Mouse (Mus musculus) liver, embryonic 14.5 days (tissue): ENCODE data around the gene Lrrc75a. TPM values are rescaled to one million over a fixed set of nuclear protein-coding genes. Genes with fewer than 3 reads are reported as not detected.

Experiments used
- ATAC-seq: fragments of 200-750 bp; cut with Nextera tagmentation; 2 replicates; pipeline ENCODE4 v1.8.0; 2017; ENCODE audit warnings: moderate number of reproducible peaks, mild to moderate bottlenecking, moderate library complexity; ENCODE audit not compliant: insufficient read depth
- DNase-seq, 3 experiments: peaks; one replicate each; pipeline ENCODE4 v3.0.0-alpha.2; 2012 to 2013; ENCODE audit warnings: low read depth in 3 of 3, low spot score in 3 of 3
- H3K27ac ChIP-seq: fragments of 300-500 bp; sonication (generic); 2 replicates; pipeline ENCODE4 v1.5.1; 2014; ENCODE audit warnings: moderate library complexity, mild to moderate bottlenecking, control low read depth, inconsistent platforms
- H3K27me3 ChIP-seq: fragments of 300-500 bp; sonication (generic); 2 replicates; pipeline ENCODE4 v1.6.1; 2014; ENCODE audit warnings: mild to moderate bottlenecking, low read length, moderate library complexity; ENCODE audit not compliant: control insufficient read depth, insufficient read depth
- H3K36me3 ChIP-seq: fragments of 300-500 bp; sonication (generic); replicated peaks from 2 replicates; pipeline ENCODE4 v1.6.1; 2014; ENCODE audit warnings: low read depth; ENCODE audit not compliant: control insufficient read depth, insufficient read depth
- H3K4me1 ChIP-seq, 2 experiments: fragments of 200-500 bp in 1 of 2; fragments of 300-500 bp in 1 of 2; sonication (generic) in 1 of 2; replicated peaks; 2 replicates each; pipeline ENCODE4 v1.6.1; 2012 to 2014; ENCODE audit warnings: antibody characterized with exemption in 1 of 2, inconsistent platforms in 1 of 2, low read length in 1 of 2; ENCODE audit not compliant: control insufficient read depth in 2 of 2, insufficient read depth in 2 of 2
- H3K4me2 ChIP-seq: fragments of 300-500 bp; sonication (generic); 2 replicates; pipeline ENCODE4 v1.6.1; 2014; ENCODE audit warnings: low read depth, mild to moderate bottlenecking, control low read depth, moderate library complexity
- H3K4me3 ChIP-seq, 2 experiments: fragments of 200-500 bp in 1 of 2; fragments of 300-500 bp in 1 of 2; sonication (generic) in 1 of 2; 2 replicates each; pipeline ENCODE4 v1.5.1; 2012 to 2014; ENCODE audit warnings: low read depth in 2 of 2, low read length in 2 of 2, mild to moderate bottlenecking in 2 of 2, control low read depth in 1 of 2, inconsistent platforms in 1 of 2, moderate library complexity in 1 of 2; ENCODE audit not compliant: insufficient read depth in 1 of 2
- H3K9ac ChIP-seq: fragments of 300-500 bp; sonication (generic); replicated peaks from 2 replicates; pipeline ENCODE4 v1.6.1; 2014; ENCODE audit warnings: mild to moderate bottlenecking, control low read depth, moderate library complexity
- H3K9me3 ChIP-seq: fragments of 300-500 bp; sonication (generic); 2 replicates; pipeline ENCODE4 v1.6.1; 2016; ENCODE audit warnings: low read length, mixed read lengths; ENCODE audit not compliant: control insufficient read depth
- CTCF ChIP-seq: IDR thresholded peaks from 2 replicates; pipeline ENCODE4 v1.5.1; 2016; ENCODE audit warnings: antibody characterized with exemption, low read depth, control low read depth
- EP300 ChIP-seq: IDR thresholded peaks from 2 replicates; pipeline ENCODE4 v1.6.1; 2016; ENCODE audit warnings: antibody characterized with exemption, low read depth
- WGBS: fragments of 180-500 bp; shearing (Covaris S2); extraction: QIAGEN DNeasy Blood & Tissue Kit; methylation state at CpG from one replicate; pipeline ENCODE4 v1.1.7; 2014; ENCODE audit not compliant: insufficient replicate concordance; 5-methylcytosine and 5-hydroxymethylcytosine counted together
- polyA plus RNA-seq, 2 experiments: library from polyadenylated mRNA; depleted of rRNA in 1 of 2; stranded (reverse) in 1 of 2; unstranded in 1 of 2; fragments of >200 nt; fragmentation: Nextera tagmentation in 1 of 2; extraction: Ambion mirVana in 1 of 2; gene quantifications; 2 replicates each; pipeline versions ENCODE4 v1.2.1 to v1.2.3; 2012 to 2014

Gene Lrrc75a
- polyA plus RNA-seq, 2 experiments = 0.99 to 1.1 TPM

DNA sequence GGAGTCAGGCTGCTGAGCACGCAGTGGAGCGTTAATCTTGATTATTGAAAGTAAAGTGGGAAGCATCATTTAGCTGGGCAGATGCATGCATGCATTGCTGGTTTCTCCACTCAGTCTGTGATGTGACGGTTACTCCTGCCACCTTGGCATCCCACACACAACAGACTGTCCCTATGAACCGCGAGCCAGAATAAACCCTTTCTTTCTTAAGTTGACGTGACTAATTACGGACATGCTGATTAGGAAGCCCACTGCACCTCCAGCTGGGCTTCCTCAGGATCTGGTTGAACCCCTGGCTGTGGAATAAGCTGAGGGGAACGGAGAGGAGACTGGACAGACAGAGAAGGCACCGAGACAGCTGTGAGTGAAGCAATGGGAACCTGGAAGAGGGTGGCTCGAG is 35.7 kb downstream of the Lrrc75a start:
- Histone ChIP-seq H3K9ac (no peak overlapping the region), H3K9me3 (no peaks in the 10 kb centered on the region), H3K4me3 (no peak overlapping the region), H3K4me1 (peaks cover 0 to 3% of the 10 kb centered on the region in 2 experiments; a peak in 2 of 4 replicates), H3K27ac (no peak overlapping the region), H3K27me3 (no peaks in the 10 kb centered on the region), H3K36me3 (0 out of 2 replicates have a peak, but pooled peaks cover 2% of the 10 kb centered on the region), H3K4me2 (no peak overlapping the region)
- TF ChIP-seq CTCF (no peak), EP300 (no peak)
- no peak for DNase-seq
- no peak for ATAC-seq
- WGBS = 76% methylated on average over 10 of the region's 10 CpGs

DNA sequence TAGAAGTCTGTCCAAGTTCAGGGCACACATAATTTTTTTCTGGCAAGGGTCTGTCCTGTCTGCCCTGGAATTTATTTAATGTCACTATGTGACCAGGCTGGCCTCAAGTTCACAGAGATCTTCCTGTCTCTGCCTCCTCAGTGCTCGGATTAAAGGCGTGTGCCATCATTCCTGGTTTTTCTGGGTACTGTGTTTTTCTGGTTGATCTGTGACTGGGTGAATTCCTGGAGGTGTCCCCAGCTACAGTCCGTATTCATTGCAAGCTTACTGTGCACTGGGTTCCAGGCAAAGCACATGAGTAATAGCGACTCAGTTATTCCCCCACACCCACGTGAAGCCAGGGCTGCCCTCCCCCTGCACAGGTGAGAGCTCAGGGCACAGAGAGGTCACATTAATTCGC is 38.0 kb downstream of the Lrrc75a start:
- no peak for ATAC-seq
- no peak overlapping the region for H3K4me3 ChIP-seq
- H3K4me1 ChIP-seq = peaks cover 0 to 3% of the 10 kb centered on the region in 2 experiments; a peak in 2 of 4 replicates
- H3K4me2 ChIP-seq = no peak overlapping the region
- 67% methylated on average over 6 of the region's 6 CpGs for WGBS
- TF ChIP-seq EP300 = no peak
- TF ChIP-seq CTCF = no peak
- DNase-seq = no peak
- H3K36me3 ChIP-seq = peaks cover 25% of the 10 kb centered on the region
- no peaks in the 10 kb centered on the region for H3K9me3 ChIP-seq
- H3K27me3 ChIP-seq = no peaks in the 10 kb centered on the region
- H3K27ac ChIP-seq = no peak overlapping the region
- H3K9ac ChIP-seq = no peak overlapping the region

GRCm38 (mm10) chr11:62608826-62609675 is 39.3 kb downstream of the Lrrc75a start:
- Histone ChIP-seq H3K4me1 (peaks cover 8 to 9% of the 10 kb centered on the region in 2 experiments; a peak in 3 of 4 replicates), H3K27ac (no peak overlapping the region), H3K9me3 (no peaks in the 10 kb centered on the region), H3K4me2 (no peak overlapping the region), H3K9ac (no peak overlapping the region), H3K36me3 (peaks cover 37% of the 10 kb centered on the region), H3K4me3 (no peak overlapping the region), H3K27me3 (no peaks in the 10 kb centered on the region)
- ATAC-seq (no peak), DNase-seq (no peak)
- WGBS = 43% methylated on average over 10 of the region's 10 CpGs
- TF ChIP-seq EP300 (no peak), CTCF (no peak)

GRCm38 (mm10) chr11:62607952-62608201 is 40.4 kb downstream of the Lrrc75a start:
- Histone ChIP-seq H3K4me2 (no peak overlapping the region), H3K9ac (no peak overlapping the region), H3K4me1 (peaks cover 6 to 8% of the 10 kb centered on the region in 2 experiments; a peak in 3 of 4 replicates), H3K36me3 (peaks cover 40% of the 10 kb centered on the region), H3K4me3 (no peak overlapping the region), H3K27ac (no peak overlapping the region), H3K27me3 (no peaks in the 10 kb centered on the region), H3K9me3 (no peaks in the 10 kb centered on the region)
- no peak for ATAC-seq
- TF ChIP-seq CTCF = no peak
- TF ChIP-seq EP300 = no peak
- no peak for DNase-seq
- WGBS = 93% methylated on average over 1 of the region's 1 CpGs

DNA sequence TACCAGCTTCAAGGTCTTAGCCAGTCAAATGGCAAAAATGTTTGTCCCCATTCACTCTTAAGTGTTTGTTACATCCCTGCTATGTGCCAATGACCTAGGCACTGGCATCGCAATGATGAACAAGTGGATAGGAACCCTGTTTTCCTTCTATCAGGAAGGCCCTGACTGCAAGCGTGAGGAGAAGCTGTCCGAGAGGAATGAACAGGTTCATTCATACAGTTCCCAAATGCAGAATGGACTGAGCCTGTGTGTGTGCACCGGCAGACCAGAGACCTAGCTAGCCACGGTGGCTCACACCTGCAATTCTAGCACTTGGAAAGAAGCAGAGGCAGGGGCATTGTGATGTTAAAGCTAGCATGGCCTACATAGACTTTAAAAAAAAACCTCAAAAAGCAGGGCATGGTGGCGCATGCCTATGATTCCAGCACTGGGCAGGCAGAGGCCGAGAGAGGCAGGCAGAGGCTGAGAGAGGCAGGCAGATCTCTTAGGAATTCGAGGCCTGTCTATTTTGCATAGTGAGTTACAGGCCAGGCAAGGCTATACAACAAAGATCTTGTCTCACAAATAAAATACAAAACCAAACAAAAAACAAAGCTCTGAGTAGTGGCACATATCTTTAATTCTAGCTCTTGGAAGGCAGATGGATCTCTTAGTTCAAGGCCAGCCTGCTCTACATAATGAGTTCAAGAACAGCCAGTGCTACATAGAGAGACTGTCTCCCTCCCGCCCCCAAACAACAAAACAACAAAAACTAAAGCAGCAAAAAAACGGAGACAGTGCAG is 41.0 kb downstream of the Lrrc75a start:
- no peak for ATAC-seq
- Histone ChIP-seq H3K4me1 (peaks cover 6 to 8% of the 10 kb centered on the region in 2 experiments; a peak in 3 of 4 replicates), H3K27ac (no peak overlapping the region; the same call in 1 of the 2 replicates)

More for the DNA sequence above, 41.0 kb downstream of the Lrrc75a start:
- Histone ChIP-seq H3K4me2 (no peak overlapping the region), H3K9me3 (no peaks in the 10 kb centered on the region), H3K36me3 (peaks cover 40% of the 10 kb centered on the region), H3K9ac (no peak overlapping the region), H3K4me3 (no peak overlapping the region), H3K27me3 (no peaks in the 10 kb centered on the region)
- no peak for DNase-seq
- 67% methylated on average over 10 of the region's 10 CpGs for WGBS
- TF ChIP-seq EP300 = no peak
